Mouse (Mus musculus) hindbrain, embryonic 15.5 days (tissue): ENCODE data around the gene Fam110a. TPM values are rescaled to one million over a fixed set of nuclear protein-coding genes. Genes with fewer than 3 reads are reported as not detected.

Experiments used
- ATAC-seq: fragments of 200-750 bp; cut with Nextera tagmentation; 2 replicates; pipeline ENCODE4 v1.8.0; 2017; ENCODE audit warnings: low read depth, moderate number of reproducible peaks, moderate TSS enrichment; ENCODE audit not compliant: low FRiP score
- H3K27ac ChIP-seq: fragments of 300-500 bp; sonication (generic); replicated peaks from 2 replicates; pipeline ENCODE4 v1.5.1; 2015; ENCODE audit warnings: mild to moderate bottlenecking, inconsistent platforms
- H3K27me3 ChIP-seq: fragments of 300-500 bp; sonication (generic); 2 replicates; pipeline ENCODE4 v1.6.1; 2015; ENCODE audit warnings: control low read depth, inconsistent platforms
- H3K36me3 ChIP-seq: fragments of 300-500 bp; sonication (generic); 2 replicates; pipeline ENCODE4 v1.6.1; 2015; ENCODE audit warnings: control low read depth, inconsistent platforms
- H3K4me1 ChIP-seq: fragments of 300-500 bp; sonication (generic); replicated peaks from 2 replicates; pipeline ENCODE4 v1.6.1; 2015; ENCODE audit warnings: control low read depth, inconsistent platforms
- H3K4me2 ChIP-seq: fragments of 300-500 bp; sonication (generic); 2 replicates; pipeline ENCODE4 v1.6.1; 2015; ENCODE audit warnings: moderate library complexity, mild to moderate bottlenecking, inconsistent platforms
- H3K4me3 ChIP-seq: fragments of 300-500 bp; sonication (generic); 2 replicates; pipeline ENCODE4 v1.5.1; 2015; ENCODE audit warnings: mild to moderate bottlenecking, inconsistent platforms
- H3K9ac ChIP-seq: fragments of 300-500 bp; sonication (generic); 2 replicates; pipeline ENCODE4 v1.6.1; 2015; ENCODE audit warnings: inconsistent platforms
- H3K9me3 ChIP-seq: fragments of 300-500 bp; sonication (generic); 2 replicates; pipeline ENCODE4 v1.6.1; 2016; ENCODE audit warnings: control low read depth, inconsistent platforms
- WGBS: fragments of 180-500 bp; shearing (Covaris S2); methylation state at CpG from one replicate; pipeline ENCODE4 v1.1.7; 2015; 5-methylcytosine and 5-hydroxymethylcytosine counted together
- polyA plus RNA-seq: library from polyadenylated mRNA; unstranded; fragments of >200 nt; fragmentation: Nextera tagmentation; extraction: Ambion mirVana; gene quantifications from 2 replicates; pipeline ENCODE4 v1.2.1, GENCODE M21; 2015

Fam110a gene
- polyA plus RNA-seq, 1 experiment from 2014 or later, result 48.3 TPM

DNA sequence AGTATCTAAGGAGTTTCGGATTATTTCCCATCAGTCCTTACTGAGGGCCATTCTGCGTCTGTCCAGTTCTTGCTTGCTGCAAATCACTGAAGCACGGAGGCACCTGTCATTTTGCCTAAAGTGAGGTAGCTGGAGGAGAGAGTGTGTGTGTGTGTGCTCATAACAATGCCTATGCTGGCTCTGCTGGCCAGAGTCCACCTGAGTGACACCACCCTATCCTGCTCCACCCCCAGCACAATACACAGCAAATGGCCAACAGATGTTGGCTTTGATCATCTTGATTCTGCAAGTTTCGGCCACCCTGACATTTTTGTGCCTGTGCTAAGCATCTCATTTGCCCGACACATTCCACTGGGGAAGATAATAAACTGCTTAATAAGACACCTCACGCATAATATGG, 1.5 kb downstream of the Fam110a start:
- peak overlapping the region; percentile 84 for H3K4me2 ChIP-seq
- no peak overlapping the region for H3K9ac ChIP-seq
- no peaks in the 10 kb centered on the region for H3K27me3 ChIP-seq
- ATAC-seq, result no peak
- no peak overlapping the region for H3K4me3 ChIP-seq
- peaks cover 36% of the 10 kb centered on the region for H3K4me1 ChIP-seq
- no peak overlapping the region for H3K27ac ChIP-seq
- no peaks in the 10 kb centered on the region for H3K36me3 ChIP-seq
- H3K9me3 ChIP-seq, result no peaks in the 10 kb centered on the region
- 60% methylated on average over 6 of the region's 6 CpGs for WGBS

DNA sequence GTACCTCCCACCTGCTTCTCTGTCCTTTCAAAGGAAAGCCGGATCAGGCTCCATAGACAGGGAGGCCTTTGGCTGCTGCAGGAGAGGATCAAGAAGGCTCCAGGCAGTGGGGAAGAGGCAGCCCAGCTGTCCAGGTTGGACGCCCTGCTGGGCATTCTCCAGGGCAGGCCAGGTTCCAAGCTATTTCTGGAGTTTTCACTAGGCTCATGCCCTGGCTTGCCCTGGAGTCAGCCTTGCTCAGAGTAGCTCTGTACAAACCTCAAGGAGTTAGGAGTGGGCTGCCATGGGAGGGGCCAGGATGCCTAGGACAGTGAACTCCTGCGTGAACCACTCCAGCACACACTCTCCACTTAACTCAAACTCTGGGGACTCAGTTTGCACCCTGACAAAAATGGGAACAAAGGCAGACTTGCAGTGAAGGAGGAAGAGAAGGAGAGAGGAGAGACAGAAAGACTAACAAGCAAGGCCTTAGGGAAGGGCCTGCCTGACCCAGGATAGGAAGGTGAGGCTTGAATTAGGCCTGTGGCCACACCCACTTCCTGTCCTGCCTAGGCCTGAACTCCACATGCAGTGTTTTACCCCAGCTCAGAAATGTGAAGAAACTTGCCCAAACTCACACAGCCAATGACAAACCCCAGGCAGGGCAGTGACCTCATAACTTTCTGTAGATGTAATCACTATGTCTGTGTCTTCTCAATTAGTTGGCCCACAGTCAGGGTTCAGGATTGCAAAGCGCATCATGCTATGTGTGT, 2.2 kb downstream of the Fam110a start:
- Histone ChIP-seq H3K27ac (no peak overlapping the region), H3K4me3 (no peak overlapping the region), H3K9me3 (no peaks in the 10 kb centered on the region), H3K9ac (no peak overlapping the region), H3K4me1 (peaks cover 42% of the 10 kb centered on the region), H3K4me2 (peak overlapping the region; percentile 2; the same call in 1 of the 2 replicates), H3K36me3 (no peaks in the 10 kb centered on the region), H3K27me3 (no peaks in the 10 kb centered on the region)
- ATAC-seq, result no peak
- 85% methylated on average over 4 of the region's 4 CpGs for WGBS

DNA sequence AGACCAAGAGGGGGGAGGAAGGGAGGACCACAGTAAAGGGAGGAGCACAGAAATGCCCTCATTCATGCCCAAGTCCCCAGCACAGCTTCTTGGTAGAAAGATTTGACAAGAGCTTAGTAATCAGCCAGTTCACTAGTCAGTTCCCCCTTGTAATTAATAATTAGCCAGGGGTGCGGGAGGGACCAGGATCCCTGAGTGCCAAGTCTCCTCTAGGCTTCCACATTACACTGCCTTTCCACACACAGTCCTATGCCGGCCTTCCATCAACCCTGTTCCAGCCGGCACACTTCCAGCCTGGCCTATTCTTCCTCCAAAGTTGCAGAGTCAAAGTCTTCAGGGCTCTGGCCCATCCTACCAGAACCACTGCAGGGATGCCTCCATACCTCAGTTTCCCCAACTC, 4.0 kb downstream of the Fam110a start:
- Histone ChIP-seq H3K4me1 (peaks cover 59% of the 10 kb centered on the region), H3K36me3 (no peaks in the 10 kb centered on the region), H3K9me3 (no peaks in the 10 kb centered on the region), H3K4me2 (no peak overlapping the region), H3K27ac (no peak overlapping the region), H3K27me3 (no peaks in the 10 kb centered on the region), H3K4me3 (no peak overlapping the region), H3K9ac (no peak overlapping the region)
- 74% methylated on average over 3 of the region's 3 CpGs for WGBS
- no peak for ATAC-seq

DNA sequence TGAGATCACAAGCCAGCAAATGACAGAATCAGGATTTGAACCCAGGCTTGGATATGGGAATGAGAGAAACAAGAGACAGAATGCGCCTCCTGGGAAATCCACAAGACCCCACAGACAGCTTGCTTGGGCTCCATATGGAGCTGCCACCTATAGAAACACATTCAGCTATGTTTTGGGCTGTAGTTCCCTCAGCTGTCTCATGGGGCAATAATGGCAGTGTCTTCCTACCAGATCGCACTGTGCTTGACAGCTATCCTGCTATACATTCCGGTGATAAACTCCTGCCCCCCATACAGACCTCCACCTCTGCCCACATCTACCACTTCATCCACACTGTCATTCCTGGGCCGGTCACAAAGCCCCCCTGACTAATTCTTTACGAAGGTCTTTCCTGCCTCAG, 4.7 kb downstream of the Fam110a start:
- H3K9me3 ChIP-seq, result no peaks in the 10 kb centered on the region
- no peaks in the 10 kb centered on the region for H3K36me3 ChIP-seq
- no peaks in the 10 kb centered on the region for H3K27me3 ChIP-seq
- no peak for ATAC-seq
- H3K4me2 ChIP-seq, result no peak overlapping the region
- H3K27ac ChIP-seq, result no peak overlapping the region
- peaks cover 59% of the 10 kb centered on the region for H3K4me1 ChIP-seq
- no peak overlapping the region for H3K4me3 ChIP-seq
- H3K9ac ChIP-seq, result no peak overlapping the region
- 91% methylated on average over 5 of the region's 5 CpGs for WGBS

DNA sequence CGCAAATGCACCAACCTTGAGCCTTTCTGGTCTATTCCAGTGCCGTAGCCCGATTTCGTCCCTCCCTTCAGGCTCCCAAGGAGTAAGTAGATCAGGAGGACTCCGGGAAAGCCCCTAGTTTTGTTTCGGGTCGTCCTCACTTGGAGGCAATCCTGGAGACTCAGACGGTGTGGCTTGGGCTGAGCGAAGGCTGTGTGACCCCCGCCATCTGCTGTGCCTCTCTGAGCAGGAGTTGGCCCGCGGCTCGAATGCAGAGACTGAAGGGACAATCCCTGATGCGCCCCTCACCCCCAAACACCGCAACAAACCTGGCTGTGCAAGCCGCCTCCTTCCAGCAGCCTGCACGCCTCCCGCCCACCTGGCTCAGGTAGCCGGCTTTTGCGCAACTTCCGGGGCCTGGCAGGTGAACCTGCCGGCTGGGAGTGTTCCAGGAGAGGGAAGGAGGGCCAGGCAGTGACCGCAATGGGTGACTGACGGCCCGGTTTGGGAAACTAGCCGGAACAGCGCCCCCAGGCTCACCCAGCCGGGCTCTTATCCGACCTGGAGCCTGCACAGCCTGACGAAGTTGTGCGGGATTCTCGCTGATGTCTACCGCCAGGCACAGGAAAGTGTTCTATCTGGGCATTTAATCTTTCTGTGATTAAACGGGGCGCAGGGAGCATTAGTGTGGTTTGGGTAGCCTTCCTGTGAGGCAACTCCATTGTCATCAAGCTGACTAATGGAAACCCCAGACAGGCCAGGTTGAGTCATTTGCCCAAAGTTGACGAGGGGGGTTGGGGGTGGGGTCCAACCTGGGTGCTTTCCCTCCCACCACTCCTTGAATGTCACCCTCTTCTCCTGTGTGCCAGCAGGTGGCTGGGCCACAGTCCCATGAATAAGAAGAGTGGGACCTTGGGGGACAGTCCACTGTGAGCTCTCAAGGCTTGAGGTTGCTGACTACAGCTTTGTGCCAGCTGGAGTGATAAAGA, 6.1 kb downstream of the Fam110a start:
- 6% methylated on average over 36 of the region's 36 CpGs for WGBS

DNA sequence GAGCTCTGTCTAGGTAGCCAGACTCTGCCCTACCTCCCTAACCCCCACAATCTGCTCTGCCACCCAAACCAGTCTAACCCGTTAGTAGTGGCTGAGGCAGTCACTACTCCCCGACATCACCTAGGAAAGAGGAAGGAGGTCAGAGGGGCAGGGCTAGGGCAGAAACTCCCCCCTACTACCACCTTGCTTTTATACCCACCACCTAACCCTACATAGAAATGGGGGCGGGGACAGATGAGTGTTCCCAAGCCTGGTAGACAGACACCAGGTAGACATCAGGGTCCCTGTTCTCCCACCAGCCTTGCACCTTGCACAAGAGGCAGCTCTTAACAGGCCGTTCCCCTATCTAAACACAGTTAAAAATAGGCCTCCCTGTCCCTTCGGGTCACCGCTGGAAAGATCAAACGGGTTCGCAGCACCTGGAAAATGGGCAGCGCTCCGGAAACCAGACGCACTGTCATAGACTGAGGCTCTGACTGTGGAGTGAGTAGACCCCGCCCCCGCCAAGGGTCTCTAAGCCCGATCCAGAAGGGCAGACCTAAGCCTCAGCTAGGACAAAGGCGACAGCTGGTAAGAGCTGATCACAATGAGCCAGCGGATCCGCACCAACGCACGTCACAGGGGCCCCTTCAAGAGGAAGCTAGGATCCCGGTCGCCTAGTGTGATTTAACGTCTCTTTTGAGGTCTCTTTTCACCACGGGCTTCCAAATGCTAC, 7.0 kb downstream of the Fam110a start:
- ATAC-seq, result no peak

More for the DNA sequence above, 6.1 kb downstream of the Fam110a start:
- Histone ChIP-seq H3K9me3 (no peaks in the 10 kb centered on the region), H3K4me2 (peak overlapping the region; percentile 55), H3K36me3 (no peaks in the 10 kb centered on the region), H3K4me3 (peak overlapping the region; percentile 32), H3K9ac (peak overlapping the region; percentile 20; the same call in 1 of the 2 replicates), H3K27me3 (no peaks in the 10 kb centered on the region), H3K27ac (0 out of 2 replicates have a peak overlapping the region, but pooled peaks have one; percentile 0), H3K4me1 (peaks cover 64% of the 10 kb centered on the region)
- no peak for ATAC-seq

DNA sequence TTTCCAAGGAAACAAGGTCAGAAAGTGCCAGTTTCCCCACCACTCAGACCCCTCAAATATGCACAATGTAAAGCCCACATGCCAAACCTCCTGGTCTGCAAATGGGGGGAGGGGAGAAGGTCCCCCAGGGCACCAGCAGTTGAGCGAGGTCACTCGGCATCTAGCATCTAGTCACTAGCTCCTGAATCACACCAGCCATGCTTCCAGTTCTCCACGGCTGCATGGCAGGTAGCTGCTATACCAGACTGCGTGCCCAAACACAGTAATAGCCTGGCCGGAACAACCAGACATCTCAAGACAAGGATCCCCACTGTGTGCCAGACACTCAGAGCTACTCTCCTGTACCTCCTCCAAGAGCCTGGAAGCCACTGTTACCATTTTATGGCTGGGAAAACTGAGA, 8.3 kb downstream of the Fam110a start:
- Histone ChIP-seq H3K4me2 (peak overlapping the region; percentile 65; the same call in 1 of the 2 replicates), H3K27me3 (no peaks in the 10 kb centered on the region), H3K27ac (no peak overlapping the region), H3K9ac (no peak overlapping the region), H3K9me3 (no peaks in the 10 kb centered on the region), H3K4me3 (no peak overlapping the region), H3K36me3 (no peaks in the 10 kb centered on the region), H3K4me1 (peaks cover 71% of the 10 kb centered on the region)
- 77% methylated on average over 5 of the region's 5 CpGs for WGBS
- ATAC-seq, result no peak

More for the DNA sequence above, 7.0 kb downstream of the Fam110a start:
- WGBS, result 18% methylated on average over 23 of the region's 23 CpGs
- no peaks in the 10 kb centered on the region for H3K27me3 ChIP-seq
- no peaks in the 10 kb centered on the region for H3K9me3 ChIP-seq
- H3K27ac ChIP-seq, result 0 out of 2 replicates have a peak overlapping the region, but pooled peaks have one; percentile 23
- no peaks in the 10 kb centered on the region for H3K36me3 ChIP-seq
- peak overlapping the region; percentile 32 for H3K4me3 ChIP-seq
- peak overlapping the region; percentile 20; the same call in 1 of the 2 replicates for H3K9ac ChIP-seq
- peaks cover 64% of the 10 kb centered on the region for H3K4me1 ChIP-seq
- peak overlapping the region; percentile 55 for H3K4me2 ChIP-seq

DNA sequence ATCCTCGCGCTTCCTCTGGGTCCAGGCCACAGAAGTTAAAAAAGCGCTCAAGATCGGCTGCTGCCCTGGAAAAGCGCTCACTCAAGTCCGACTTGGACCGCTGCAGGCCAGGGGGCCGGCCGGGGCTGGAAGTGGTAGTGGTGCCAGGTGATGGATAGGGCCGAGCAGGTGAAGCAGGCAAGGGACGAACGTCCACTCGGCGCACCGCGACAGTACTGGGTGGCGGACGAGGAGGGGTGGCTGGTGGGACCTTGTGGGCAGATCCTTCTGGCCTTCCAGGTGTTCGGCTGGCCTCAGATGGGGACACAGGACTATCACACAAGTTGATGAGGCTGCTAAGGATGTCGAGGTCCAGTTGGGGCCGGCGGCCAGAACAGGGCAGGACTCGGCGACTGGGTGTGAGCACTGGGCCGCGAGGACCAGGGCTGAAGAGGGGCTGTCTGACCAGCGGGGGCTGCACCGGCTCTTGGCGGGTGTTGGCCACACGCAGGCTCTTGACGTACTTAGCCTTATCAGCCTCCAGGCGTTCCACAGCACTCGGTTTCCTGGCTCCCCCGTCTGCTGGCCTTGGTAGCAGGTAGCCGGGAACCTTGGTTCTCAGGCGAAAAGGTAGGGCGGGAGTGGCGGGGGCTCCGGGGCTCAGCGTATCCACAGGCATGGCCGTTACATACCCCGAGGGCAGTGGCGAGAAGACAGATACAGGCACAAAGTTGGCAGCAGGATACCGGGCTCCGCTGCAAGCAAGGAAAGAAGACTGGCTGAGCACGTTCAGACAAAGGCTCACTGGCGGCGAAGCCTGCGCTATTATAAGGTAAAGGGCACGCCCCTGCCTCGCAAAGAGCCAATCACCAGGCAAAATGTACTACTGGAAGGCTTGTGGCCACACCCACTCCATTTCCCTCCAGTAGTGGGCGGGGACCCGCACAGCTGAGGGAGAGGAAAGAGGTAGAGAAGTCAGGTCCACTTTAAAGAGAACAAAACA, 9.5 kb downstream of the Fam110a start:
- Histone ChIP-seq H3K27me3 (no peaks in the 10 kb centered on the region), H3K4me1 (peaks cover 74% of the 10 kb centered on the region), H3K27ac (peak overlapping the region; percentile 80), H3K4me3 (peak overlapping the region; percentile 41), H3K4me2 (peak overlapping the region; percentile 65), H3K36me3 (no peaks in the 10 kb centered on the region), H3K9ac (peak overlapping the region; percentile 50), H3K9me3 (no peaks in the 10 kb centered on the region)
- ATAC-seq, result peak; percentile 91
- WGBS, result 43% methylated on average over 53 of the region's 53 CpGs

DNA sequence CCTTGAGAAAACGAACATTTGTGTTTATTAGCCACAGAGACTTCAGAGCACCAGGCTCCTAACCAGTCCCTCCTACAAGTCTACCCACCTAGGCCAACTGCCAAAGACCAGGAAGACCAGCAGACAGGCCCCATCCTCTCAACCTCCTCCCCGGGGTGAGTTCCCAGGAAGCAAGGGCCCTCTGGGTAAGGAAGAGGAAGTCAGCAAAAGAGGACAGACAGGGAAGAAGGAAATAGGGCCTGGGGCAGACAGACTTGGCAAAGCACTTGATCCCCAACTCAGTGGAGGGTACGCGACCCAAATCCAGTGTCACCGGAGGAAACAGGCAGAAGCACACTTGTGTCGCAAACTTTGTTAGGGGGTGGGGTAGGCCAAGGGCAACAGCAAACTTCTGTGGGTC, 10.6 kb downstream of the Fam110a start:
- no peaks in the 10 kb centered on the region for H3K9me3 ChIP-seq
- peak overlapping the region; percentile 65 for H3K4me2 ChIP-seq
- no peaks in the 10 kb centered on the region for H3K36me3 ChIP-seq
- H3K27me3 ChIP-seq, result no peaks in the 10 kb centered on the region
- no peak overlapping the region for H3K27ac ChIP-seq
- no peak for ATAC-seq
- 95% methylated on average over 6 of the region's 6 CpGs for WGBS
- H3K9ac ChIP-seq, result no peak overlapping the region
- peaks cover 79% of the 10 kb centered on the region for H3K4me1 ChIP-seq
- H3K4me3 ChIP-seq, result no peak overlapping the region

DNA sequence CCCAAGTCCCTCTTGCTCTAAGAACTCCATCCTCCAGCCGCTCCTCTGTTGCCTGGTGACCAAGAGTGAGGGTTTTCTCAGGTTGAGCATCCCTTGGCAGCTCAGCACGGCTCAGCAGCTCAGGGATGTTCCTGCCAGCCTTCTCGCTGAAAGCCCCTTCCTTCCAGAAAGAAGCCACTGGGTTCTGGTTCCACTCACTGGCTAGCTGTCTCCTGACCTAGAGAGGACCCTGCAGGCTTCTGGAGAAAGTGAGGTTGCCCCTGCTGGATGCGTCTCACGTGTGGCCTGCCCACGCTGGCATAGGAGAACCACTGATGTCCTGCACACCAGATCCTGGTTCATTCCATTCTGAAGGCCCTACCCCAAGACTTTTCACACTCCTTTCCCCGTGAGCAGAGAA, 11.0 kb downstream of the Fam110a start:
- no peaks in the 10 kb centered on the region for H3K27me3 ChIP-seq
- H3K4me1 ChIP-seq, result peaks cover 81% of the 10 kb centered on the region
- no peaks in the 10 kb centered on the region for H3K36me3 ChIP-seq
- H3K9me3 ChIP-seq, result no peaks in the 10 kb centered on the region
- 77% methylated on average over 7 of the region's 7 CpGs for WGBS
- no peak overlapping the region for H3K27ac ChIP-seq
- peak overlapping the region; percentile 65 for H3K4me2 ChIP-seq
- no peak overlapping the region for H3K4me3 ChIP-seq
- ATAC-seq, result no peak
- H3K9ac ChIP-seq, result no peak overlapping the region

DNA sequence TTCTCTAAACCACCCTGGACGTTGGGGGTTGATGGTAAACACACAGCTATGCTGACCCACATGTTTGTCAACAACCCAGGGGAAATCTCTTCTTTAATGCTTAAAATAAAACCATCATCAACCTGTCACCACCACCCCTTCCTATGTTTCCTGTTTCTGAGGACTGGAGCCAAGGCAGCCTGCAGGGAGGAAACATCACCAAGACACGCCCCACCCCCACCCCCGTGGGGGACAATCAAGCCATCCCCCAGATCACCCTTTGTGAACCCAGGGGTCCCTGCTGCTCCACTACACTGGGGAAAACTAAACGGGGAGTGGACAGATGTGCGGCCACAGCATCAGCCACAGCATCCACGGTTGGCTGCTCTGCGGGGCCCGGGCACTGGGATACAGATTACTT, 11.6 kb downstream of the Fam110a start:
- WGBS, result 67% methylated on average over 8 of the region's 8 CpGs
- H3K27ac ChIP-seq, result no peak overlapping the region
- no peak overlapping the region for H3K9ac ChIP-seq
- no peaks in the 10 kb centered on the region for H3K9me3 ChIP-seq
- H3K4me3 ChIP-seq, result no peak overlapping the region
- H3K36me3 ChIP-seq, result no peaks in the 10 kb centered on the region
- ATAC-seq, result no peak
- H3K27me3 ChIP-seq, result no peaks in the 10 kb centered on the region
- peak overlapping the region; percentile 65 for H3K4me2 ChIP-seq
- H3K4me1 ChIP-seq, result peaks cover 78% of the 10 kb centered on the region
